In the genomic region with DNA sequence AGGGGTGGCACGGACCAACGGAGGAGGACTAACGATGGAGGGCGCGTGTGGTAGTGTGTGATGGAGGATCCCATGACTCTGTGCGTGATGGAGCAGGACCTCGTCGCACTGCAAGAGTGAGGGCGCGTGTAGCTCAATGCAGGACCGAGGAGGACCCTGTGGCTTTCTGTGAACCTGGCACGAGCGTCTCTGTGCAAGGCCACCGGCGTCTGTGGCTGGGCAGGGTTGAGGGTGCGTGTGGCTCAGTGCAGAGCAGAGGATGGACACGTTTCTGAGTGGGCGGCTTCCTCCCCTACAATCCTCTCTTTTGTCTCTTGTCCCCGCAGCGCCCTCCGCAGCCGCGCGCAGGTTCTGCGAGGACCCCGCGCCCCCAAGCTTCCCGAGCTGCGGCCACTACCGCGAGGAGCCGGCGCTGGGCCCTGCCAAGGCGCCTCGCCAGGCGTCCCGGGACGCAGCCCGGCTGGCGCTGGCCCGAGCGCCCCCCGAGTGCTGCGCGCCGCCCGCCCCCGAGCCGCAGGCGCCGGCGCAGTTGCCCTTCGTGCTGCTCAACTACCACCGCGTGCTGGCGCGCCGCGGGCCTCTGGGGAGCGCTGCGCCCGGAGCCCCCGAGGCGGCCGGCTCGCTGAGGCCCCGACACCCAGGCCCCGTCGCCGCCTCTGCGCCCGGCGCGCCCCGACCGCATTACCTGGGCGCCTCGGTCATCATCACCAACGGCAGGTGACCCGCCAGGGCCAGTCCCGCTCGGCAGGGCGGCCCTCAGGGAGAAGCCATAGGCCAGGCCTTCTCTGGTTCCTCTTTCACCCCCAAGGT, we compare ENCODE assay signal across 8 mouse cellular contexts. TPM values are rescaled to one million over a fixed set of nuclear protein-coding genes. Genes with fewer than 3 reads are reported as not detected.
DNase-seq lines count a peak whose midpoint lies in the region; ATAC-seq and TF ChIP-seq lines count a peak whose summit lies in the region.

No protein-coding gene starts in this region.

- H3K4me2 ChIP-seq in heart, embryonic 15.5 days, result peak overlapping the region; percentile 85
- peak overlapping the region; percentile 97 for H3K4me2 ChIP-seq in embryonic facial prominence, embryonic 13.5 days
- peak overlapping the region; percentile 95 for H3K4me2 ChIP-seq in limb, embryonic 13.5 days (replicated peaks)

- no peaks in the 10 kb centered on the region for H3K36me3 ChIP-seq in heart, embryonic 15.5 days
- H3K36me3 ChIP-seq in ES-Bruce4 (ENCODE audit: control insufficient read depth, insufficient read depth, low read length, poor library complexity, severe bottlenecking), result no peaks in the 10 kb centered on the region
- no peaks in the 10 kb centered on the region for H3K36me3 ChIP-seq in embryonic facial prominence, embryonic 13.5 days
- H3K36me3 ChIP-seq in limb, embryonic 13.5 days, result no peaks in the 10 kb centered on the region

- WGBS in heart, embryonic 15.5 days, result 2% methylated on average over 64 of the region's 83 CpGs
- under 1% methylated on average over 81 of the region's 83 CpGs for WGBS in embryonic facial prominence, embryonic 13.5 days
- 1% methylated on average over 79 of the region's 83 CpGs for WGBS in limb, embryonic 13.5 days

- TF ChIP-seq CTCF in ES-Bruce4 (IDR thresholded peaks at IDR 0.05; ENCODE audit: low read depth, low read length), result no peak

- 0 out of 2 replicates have a peak, but pooled peaks have one; percentile 27 for ATAC-seq in heart, embryonic 15.5 days (replicated peaks; ENCODE audit: insufficient number of reproducible peaks, insufficient read depth, low FRiP score, low read depth)
- 0 out of 2 replicates have a peak, but pooled peaks have one; percentile 38 for ATAC-seq in embryonic facial prominence, embryonic 13.5 days (ENCODE audit: insufficient number of reproducible peaks, insufficient read depth, low FRiP score, low TSS enrichment, low read depth)
- peak; percentile 38; the same call in 1 of the 2 replicates for ATAC-seq in limb, embryonic 13.5 days (ENCODE audit: low FRiP score, low read depth)

- peaks cover 20% of the 10 kb centered on the region for H3K4me1 ChIP-seq in heart, embryonic 15.5 days (replicated peaks)
- H3K4me1 ChIP-seq in ES-Bruce4 (ENCODE audit: control insufficient read depth, insufficient read depth, low read length), result no peaks in the 10 kb centered on the region
- peaks cover 33% of the 10 kb centered on the region for H3K4me1 ChIP-seq in embryonic facial prominence, embryonic 13.5 days
- peaks cover 35% of the 10 kb centered on the region for H3K4me1 ChIP-seq in limb, embryonic 13.5 days

- no peak for DNase-seq in heart, postnatal 25 days (ENCODE audit: low spot score)
- DNase-seq in right cerebral cortex, postnatal 25 days, result peak; percentile 48
- DNase-seq in testis, postnatal 14 days (ENCODE audit: low spot score), result no peak
- DNase-seq in cerebellum, adult 11 months, result no peak

- peaks cover 66% of the 10 kb centered on the region for H3K27me3 ChIP-seq in heart, embryonic 15.5 days
- peaks cover 10% of the 10 kb centered on the region for H3K27me3 ChIP-seq in ES-Bruce4 (ENCODE audit: control insufficient read depth, insufficient read depth, low read length, poor library complexity, severe bottlenecking)
- peaks cover 72% of the 10 kb centered on the region for H3K27me3 ChIP-seq in embryonic facial prominence, embryonic 13.5 days
- peaks cover 81% of the 10 kb centered on the region for H3K27me3 ChIP-seq in limb, embryonic 13.5 days

- intact Hi-C loops in heart, postnatal 25 days (cut with DNase I), result no loop called here

- no peak for TF ChIP-seq EP300 in ES-Bruce4 (IDR thresholded peaks at IDR 0.05; ENCODE audit: insufficient read depth, low read depth, low read length)

- H3K4me3 ChIP-seq in heart, embryonic 15.5 days, result peak overlapping the region; percentile 49
- H3K4me3 ChIP-seq in ES-Bruce4 (ENCODE audit: low read depth, low read length), result peak overlapping the region; percentile 60
- H3K4me3 ChIP-seq in embryonic facial prominence, embryonic 13.5 days, result peak overlapping the region; percentile 54
- peak overlapping the region; percentile 51 for H3K4me3 ChIP-seq in limb, embryonic 13.5 days

- no peak overlapping the region for H3K27ac ChIP-seq in heart, embryonic 15.5 days
- no peak overlapping the region for H3K27ac ChIP-seq in ES-Bruce4 (ENCODE audit: insufficient read depth, low read length)
- H3K27ac ChIP-seq in embryonic facial prominence, embryonic 13.5 days, result no peak overlapping the region
- H3K27ac ChIP-seq in limb, embryonic 13.5 days, result no peak overlapping the region

- H3K9me3 ChIP-seq in heart, embryonic 15.5 days (replicated peaks), result no peaks in the 10 kb centered on the region
- no peaks in the 10 kb centered on the region for H3K9me3 ChIP-seq in ES-Bruce4 (replicated peaks; ENCODE audit: control insufficient read depth, insufficient read depth, low read length, poor library complexity, severe bottlenecking)
- H3K9me3 ChIP-seq in embryonic facial prominence, embryonic 13.5 days, result no peaks in the 10 kb centered on the region
- H3K9me3 ChIP-seq in limb, embryonic 13.5 days, result no peaks in the 10 kb centered on the region

- H3K9ac ChIP-seq in heart, embryonic 15.5 days, result peak overlapping the region; percentile 45
- H3K9ac ChIP-seq in ES-Bruce4 (ENCODE audit: low read depth, poor library complexity, severe bottlenecking), result peak overlapping the region; percentile 57
- H3K9ac ChIP-seq in embryonic facial prominence, embryonic 13.5 days, result peak overlapping the region; percentile 72
- peak overlapping the region; percentile 72 for H3K9ac ChIP-seq in limb, embryonic 13.5 days

- no peak for TF ChIP-seq POLR2A in ES-Bruce4 (IDR thresholded peaks at IDR 0.05; ENCODE audit: insufficient read depth, low read length)

RNA-seq across cellular contexts. Expression of a gene that starts 40.6 kb away (rescaled TPM):
- polyA plus RNA-seq in heart, embryonic 15.5 days (2015; fragmentation: Nextera tagmentation; extraction: Ambion mirVana), result 0.05 and 0.67 TPM in 2 replicates
- total RNA-seq in heart, postnatal 25 days (2021), result not detected
- polyA plus RNA-seq in ES-Bruce4 (2011; ENCODE audit: insufficient read depth, insufficient read length, low read depth, missing spikeins), result not detected in 2 replicates
- 0.50 and 0.58 TPM in 2 replicates for polyA plus RNA-seq in embryonic facial prominence, embryonic 13.5 days (2015; fragmentation: Nextera tagmentation; extraction: Ambion mirVana)
- 1.4 and 2.2 TPM in 2 replicates for polyA plus RNA-seq in limb, embryonic 13.5 days (2015; fragmentation: Nextera tagmentation; extraction: Ambion mirVana)
